Mouse (Mus musculus) frontal cortex, postnatal 36 days (tissue): ENCODE results near the gene Tcf25.
A peak's percentile ranks its signal among the peaks of the same experiment; 100 is the strongest.

ENCODE experiments used
- DNase-seq, 2 experiments: peaks; one replicate each; pipeline ENCODE4 v3.0.0; 2022; ENCODE audit warnings: low spot score in 2 of 2

Gene Tcf25

GRCm38 (mm10) chr8:123373403-123374238 lies at the start of gene Tcf25:
Gene Tcf25 (plus strand): TSS chr8:123373753.
- DNase-seq = peak; percentile 95 to 96

GRCm38 (mm10) chr8:123328552-123328951 lies 45.0 kb upstream of the Tcf25 start:
- DNase-seq = no peak

- no peak for DNase-seq
Observed at GRCm38 (mm10) chr8:123329350-123329749, 44.2 kb upstream of the Tcf25 start.

- no peak for DNase-seq
Observed at GRCm38 (mm10) chr8:123329961-123330360, 43.6 kb upstream of the Tcf25 start.

GRCm38 (mm10) chr8:123330701-123331100 lies 42.9 kb upstream of the Tcf25 start:
- DNase-seq = no peak

- DNase-seq = peak in 1 of 2 experiments; percentile 29
Observed at GRCm38 (mm10) chr8:123331301-123331700, 42.3 kb upstream of the Tcf25 start.

GRCm38 (mm10) chr8:123331810-123332209 lies 41.7 kb upstream of the Tcf25 start:
- no peak for DNase-seq

- DNase-seq = peak; percentile 46 to 52
Observed at GRCm38 (mm10) chr8:123332262-123333090, 41.1 kb upstream of the Tcf25 start, which contains the start of gene Spire2. Gene Spire2 (plus strand): TSS chr8:123332713.

- DNase-seq = no peak
Observed at GRCm38 (mm10) chr8:123333091-123333587, 40.4 kb upstream of the Tcf25 start.

GRCm38 (mm10) chr8:123333864-123334263 lies 39.7 kb upstream of the Tcf25 start:
- peak; percentile 23 to 28 for DNase-seq

GRCm38 (mm10) chr8:123334467-123334866 lies 39.1 kb upstream of the Tcf25 start:
- no peak for DNase-seq

- no peak for DNase-seq
Observed at GRCm38 (mm10) chr8:123337475-123337874, 36.1 kb upstream of the Tcf25 start.

- no peak for DNase-seq
Observed at GRCm38 (mm10) chr8:123340071-123340470, 33.5 kb upstream of the Tcf25 start.

- no peak for DNase-seq
Observed at GRCm38 (mm10) chr8:123341040-123342015, 32.2 kb upstream of the Tcf25 start.

GRCm38 (mm10) chr8:123342253-123342652 lies 31.3 kb upstream of the Tcf25 start:
- no peak for DNase-seq

- no peak for DNase-seq
Observed at GRCm38 (mm10) chr8:123342911-123343310, 30.6 kb upstream of the Tcf25 start.

- no peak for DNase-seq
Observed at GRCm38 (mm10) chr8:123343422-123343821, 30.1 kb upstream of the Tcf25 start.

GRCm38 (mm10) chr8:123345135-123345534 lies 28.4 kb upstream of the Tcf25 start:
- DNase-seq = no peak

- DNase-seq = no peak
Observed at GRCm38 (mm10) chr8:123345856-123346255, 27.7 kb upstream of the Tcf25 start.

GRCm38 (mm10) chr8:123347293-123347692 lies 26.3 kb upstream of the Tcf25 start:
- DNase-seq = no peak

GRCm38 (mm10) chr8:123348237-123348843 lies 25.2 kb upstream of the Tcf25 start:
- peak in 1 of 2 experiments; percentile 31 for DNase-seq
